In genomic region chr2:112266780-112267179, GRCm38 (mm10) we compare ENCODE assay signal across 8 mouse cellular contexts. TPM values are rescaled to one million over a fixed set of nuclear protein-coding genes. Genes with fewer than 3 reads are reported as not detected.
A peak's percentile ranks its signal among the peaks of the same experiment; 100 is the strongest.
DNase-seq lines count a peak whose midpoint lies in the region; ATAC-seq and TF ChIP-seq lines count a peak whose summit lies in the region.

No protein-coding gene starts in this region.

- 72% methylated on average over 10 of the region's 10 CpGs for WGBS in forebrain, embryonic 10.5 days
- WGBS in hindbrain, embryonic 14.5 days: 36% methylated on average over 10 of the region's 10 CpGs
- WGBS in stomach, postnatal 0 days: 21% methylated on average over 10 of the region's 10 CpGs

- peaks cover 37% of the 10 kb centered on the region for H3K4me1 ChIP-seq in forebrain, embryonic 10.5 days
- H3K4me1 ChIP-seq in hindbrain, embryonic 14.5 days (replicated peaks; ENCODE audit: control insufficient read depth, insufficient read depth, low read length): peaks cover 62% of the 10 kb centered on the region
- H3K4me1 ChIP-seq in stomach, postnatal 0 days (replicated peaks; ENCODE audit: control insufficient read depth, insufficient read depth): no peaks in the 10 kb centered on the region

- TF ChIP-seq CTCF in stomach, postnatal 0 days (IDR thresholded peaks at IDR 0.05; ENCODE audit: low read depth): no peak

- DNase-seq in gastrocnemius, postnatal 14 days: peak; percentile 24
- DNase-seq in gastrocnemius, postnatal 10 days: no peak
- DNase-seq in Muller cell, postnatal 12 days (ENCODE audit: inconsistent ontology term): peak; percentile 26
- DNase-seq in forebrain, embryonic 10.5 days (ENCODE audit: extremely low spot score, low spot score): no peak
- no peak for DNase-seq in hindbrain, embryonic 14.5 days (ENCODE audit: low spot score)
- DNase-seq in lung, postnatal 36 days: peak; percentile 19
- DNase-seq in stomach, postnatal 0 days (ENCODE audit: low spot score): no peak
- no peak for DNase-seq in left cerebral cortex, adult 8-10 months (ENCODE audit: low spot score in 2 of 2)

- TF ChIP-seq EP300 in stomach, postnatal 0 days (optimal IDR thresholded peaks at IDR 0.05): no peak

- H3K4me2 ChIP-seq in hindbrain, embryonic 14.5 days (replicated peaks): peak overlapping the region; percentile 95
- H3K4me2 ChIP-seq in stomach, postnatal 0 days (replicated peaks; ENCODE audit: low read depth): peak overlapping the region; percentile 85

- intact Hi-C loops in gastrocnemius, postnatal 14 days (cut with DNase I; ENCODE audit: low total_unique reads): loop anchor here (10.0 kb wide), 1 partner anchor 68 kb away; no protein-coding TSS in a partner anchor

- peaks cover 4% of the 10 kb centered on the region; the same call in 1 of the 2 replicates for H3K36me3 ChIP-seq in forebrain, embryonic 10.5 days (replicated peaks)
- H3K36me3 ChIP-seq in hindbrain, embryonic 14.5 days (replicated peaks; ENCODE audit: control insufficient read depth, insufficient read depth): no peaks in the 10 kb centered on the region
- no peaks in the 10 kb centered on the region for H3K36me3 ChIP-seq in stomach, postnatal 0 days (ENCODE audit: control insufficient read depth, insufficient read depth, low read length)

- H3K9me3 ChIP-seq in forebrain, embryonic 10.5 days: no peaks in the 10 kb centered on the region
- no peaks in the 10 kb centered on the region for H3K9me3 ChIP-seq in hindbrain, embryonic 14.5 days (ENCODE audit: control insufficient read depth, low read length)
- no peaks in the 10 kb centered on the region for H3K9me3 ChIP-seq in stomach, postnatal 0 days (ENCODE audit: control insufficient read depth, low read length)

- peak overlapping the region; percentile 80 for H3K4me3 ChIP-seq in forebrain, embryonic 10.5 days
- peak overlapping the region; percentile 78 for H3K4me3 ChIP-seq in hindbrain, embryonic 14.5 days (replicated peaks; ENCODE audit: low read length)
- H3K4me3 ChIP-seq in stomach, postnatal 0 days (ENCODE audit: low read depth, low read length): peak overlapping the region; percentile 84

- H3K27ac ChIP-seq in forebrain, embryonic 10.5 days: no peak overlapping the region
- peak overlapping the region; percentile 94; the same call in 1 of the 2 replicates for H3K27ac ChIP-seq in hindbrain, embryonic 14.5 days
- H3K27ac ChIP-seq in stomach, postnatal 0 days (replicated peaks): 0 out of 2 replicates have a peak overlapping the region, but pooled peaks have one; percentile 18

- H3K9ac ChIP-seq in hindbrain, embryonic 14.5 days: peak overlapping the region; percentile 87
- H3K9ac ChIP-seq in stomach, postnatal 0 days (ENCODE audit: low read length): peak overlapping the region; percentile 82

- ATAC-seq in hindbrain, embryonic 14.5 days (ENCODE audit: low FRiP score): no peak
- no peak for ATAC-seq in stomach, postnatal 0 days (ENCODE audit: low FRiP score, low TSS enrichment)

- H3K27me3 ChIP-seq in forebrain, embryonic 10.5 days (ENCODE audit: poor library complexity, severe bottlenecking): no peaks in the 10 kb centered on the region
- no peaks in the 10 kb centered on the region for H3K27me3 ChIP-seq in hindbrain, embryonic 14.5 days (ENCODE audit: control insufficient read depth, insufficient read depth, low read length)
- H3K27me3 ChIP-seq in stomach, postnatal 0 days (ENCODE audit: control insufficient read depth, insufficient read depth, low read length): no peaks in the 10 kb centered on the region

RNA-seq across cellular contexts. Expression of gene Gm21985, which starts 0.7 kb away (rescaled TPM):
- total RNA-seq in gastrocnemius, postnatal 14 days (2021): under 1 TPM; 0.71 to 0.84 TPM
- under 1 TPM in 1 of 2 experiments, not detected in 1; 0.18 TPM for total RNA-seq in gastrocnemius, postnatal 10 days (2021)
- not detected in 2 replicates for polyA plus RNA-seq in forebrain, embryonic 10.5 days (2016; fragmentation: Nextera tagmentation; extraction: Ambion mirVana)
- not detected in 2 replicates for polyA plus RNA-seq in hindbrain, embryonic 14.5 days (2014; fragmentation: Nextera tagmentation; extraction: Ambion mirVana)
- polyA plus RNA-seq in stomach, postnatal 0 days (2015; fragmentation: Nextera tagmentation; extraction: Ambion mirVana): not detected in 2 replicates
- total RNA-seq in left cerebral cortex, adult 8-10 months (2022): 1 to 10 TPM; 1.9 to 4.3 (median 2.9) TPM

RNA-seq across cellular contexts. Expression of gene Slc12a6, which starts 1.2 kb away (rescaled TPM):
- 10 to 100 TPM; 20.4 to 25.2 TPM for total RNA-seq in gastrocnemius, postnatal 14 days (2021)
- total RNA-seq in gastrocnemius, postnatal 10 days (2021): 10 to 100 TPM; 27.0 to 33.3 TPM
- polyA plus RNA-seq in forebrain, embryonic 10.5 days (2016; fragmentation: Nextera tagmentation; extraction: Ambion mirVana): 8.0 and 10.1 TPM in 2 replicates
- 25.6 and 25.7 TPM in 2 replicates for polyA plus RNA-seq in hindbrain, embryonic 14.5 days (2014; fragmentation: Nextera tagmentation; extraction: Ambion mirVana)
- 5.4 and 6.2 TPM in 2 replicates for polyA plus RNA-seq in stomach, postnatal 0 days (2015; fragmentation: Nextera tagmentation; extraction: Ambion mirVana)
- 100 to 1,000 TPM; 105 to 127 (median 118) TPM for total RNA-seq in left cerebral cortex, adult 8-10 months (2022)

RNA-seq across cellular contexts. Expression of gene Nop10, which starts 5.1 kb away (rescaled TPM):
- 10 to 100 TPM; 57.7 to 59.7 TPM for total RNA-seq in gastrocnemius, postnatal 14 days (2021)
- total RNA-seq in gastrocnemius, postnatal 10 days (2021): 10 to 100 TPM; 56.0 to 60.4 TPM
- 224 TPM in 2 replicates for polyA plus RNA-seq in forebrain, embryonic 10.5 days (2016; fragmentation: Nextera tagmentation; extraction: Ambion mirVana)
- 169 and 177 TPM in 2 replicates for polyA plus RNA-seq in hindbrain, embryonic 14.5 days (2014; fragmentation: Nextera tagmentation; extraction: Ambion mirVana)
- polyA plus RNA-seq in stomach, postnatal 0 days (2015; fragmentation: Nextera tagmentation; extraction: Ambion mirVana): 169 and 172 TPM in 2 replicates
- 10 to 100 TPM; 49.0 to 56.9 (median 52.8) TPM for total RNA-seq in left cerebral cortex, adult 8-10 months (2022)

RNA-seq across cellular contexts. Expression of gene Nutm1, which starts 7.7 kb away (rescaled TPM):
- total RNA-seq in gastrocnemius, postnatal 14 days (2021): not detected
- total RNA-seq in gastrocnemius, postnatal 10 days (2021): not detected
- 0.06 and 0.10 TPM in 2 replicates for polyA plus RNA-seq in forebrain, embryonic 10.5 days (2016; fragmentation: Nextera tagmentation; extraction: Ambion mirVana)
- polyA plus RNA-seq in hindbrain, embryonic 14.5 days (2014; fragmentation: Nextera tagmentation; extraction: Ambion mirVana): not detected in 2 replicates
- polyA plus RNA-seq in stomach, postnatal 0 days (2015; fragmentation: Nextera tagmentation; extraction: Ambion mirVana): 0.06 and 0.10 TPM in 2 replicates
- total RNA-seq in left cerebral cortex, adult 8-10 months (2022): under 1 TPM in 1 of 4 experiments, not detected in 3; 0.09 TPM

RNA-seq across cellular contexts. Expression of gene Lpcat4, which starts 27.5 kb away (rescaled TPM):
- 1 to 10 TPM; 1.7 to 2.2 TPM for total RNA-seq in gastrocnemius, postnatal 14 days (2021)
- 1 to 10 TPM; 3.0 to 5.3 TPM for total RNA-seq in gastrocnemius, postnatal 10 days (2021)
- 10.8 and 14.4 TPM in 2 replicates for polyA plus RNA-seq in forebrain, embryonic 10.5 days (2016; fragmentation: Nextera tagmentation; extraction: Ambion mirVana)
- polyA plus RNA-seq in hindbrain, embryonic 14.5 days (2014; fragmentation: Nextera tagmentation; extraction: Ambion mirVana): 22.0 and 23.1 TPM in 2 replicates
- 40.2 and 52.0 TPM in 2 replicates for polyA plus RNA-seq in stomach, postnatal 0 days (2015; fragmentation: Nextera tagmentation; extraction: Ambion mirVana)
- total RNA-seq in left cerebral cortex, adult 8-10 months (2022): 100 to 1,000 TPM; 153 to 175 (median 161) TPM

Comparison
In these comparisons a context has a peak if more than half of its experiments do, and no peak if none do; other contexts are left out.
1. DNase-seq: peak in gastrocnemius, postnatal 14 days (single experiment), Muller cell, postnatal 12 days (single experiment) and lung, postnatal 36 days (single experiment); none in gastrocnemius, postnatal 10 days (single experiment), forebrain, embryonic 10.5 days (single experiment), hindbrain, embryonic 14.5 days (single experiment), stomach, postnatal 0 days (single experiment) and left cerebral cortex, adult 8-10 months (0 of 2).
2. Peak in every context shown above with its lines, with median percentiles within 50 percentile points of each other: H3K4me3 ChIP-seq.